Mouse (Mus musculus) left cerebral cortex, postnatal 25 days (tissue): ENCODE results near the gene Pogk. TPM values are rescaled to one million over a fixed set of nuclear protein-coding genes. Genes with fewer than 3 reads are reported as not detected.

Source experiments
- DNase-seq, 2 experiments: peaks; one replicate each; pipeline ENCODE4 v3.0.0; 2022; ENCODE audit warnings: low spot score in 2 of 2, mixed read lengths in 1 of 2
- intact Hi-C: fragments of 180-260 bp; cut with DNase I; formaldehyde crosslinking; loops from one replicate; pipeline ENCODE4 v1.15.1; 2025
- total RNA-seq, 2 experiments: library from RNA; stranded (reverse); gene quantifications; 2 replicates each; pipeline ENCODE4 v1.2.3; 2021

Pogk gene
- 10 to 100 TPM; 34.3 to 39.3 TPM for total RNA-seq

GRCm38 (mm10) chr1:166409701-166410220 is at the start of gene Pogk:
Pogk (minus strand) TSS chr1:166409863.
- peak; percentile 73 to 79 for DNase-seq
- intact Hi-C loops = no loop called here

- no peak for DNase-seq
- intact Hi-C loops = no loop called here
Observed at GRCm38 (mm10) chr1:166441992-166442391, 32.3 kb upstream of the Pogk start.

GRCm38 (mm10) chr1:166439426-166439825 is 29.8 kb upstream of the Pogk start:
- intact Hi-C loops = loop anchor here (10.0 kb wide), 1 partner anchor 565 kb away; the partner anchor contains the start of gene Fam78b
- DNase-seq = no peak

- intact Hi-C loops = loop anchor here (5.0 to 10.0 kb wide), 4 partner anchors 212 to 782 kb away; partner anchors contain the start of gene Fam78b
- peak; percentile 37 to 80 for DNase-seq
Observed at GRCm38 (mm10) chr1:166429809-166430431, 20.3 kb upstream of the Pogk start.

GRCm38 (mm10) chr1:166429053-166429452 is 19.4 kb upstream of the Pogk start:
- DNase-seq = peak; percentile 45 to 84
- intact Hi-C loops = loop anchor here (5.0 kb wide), 2 partner anchors 308 to 783 kb away; no protein-coding TSS in a partner anchor

- DNase-seq = no peak
- intact Hi-C loops = no loop called here
Observed at GRCm38 (mm10) chr1:166412266-166412665, 2.6 kb upstream of the Pogk start.

- intact Hi-C loops = no loop called here
- no peak for DNase-seq
Observed at GRCm38 (mm10) chr1:166411541-166411940, 1.9 kb upstream of the Pogk start.

GRCm38 (mm10) chr1:166409177-166409700 is 424 bp downstream of the Pogk start:
- peak in 1 of 2 experiments; percentile 21 for DNase-seq
- intact Hi-C loops = no loop called here

GRCm38 (mm10) chr1:166403846-166404245 is 5.8 kb downstream of the Pogk start:
- intact Hi-C loops = no loop called here
- DNase-seq = no peak

- intact Hi-C loops = no loop called here
- peak in 1 of 2 experiments; percentile 37 for DNase-seq
Observed at GRCm38 (mm10) chr1:166402003-166402402, 7.7 kb downstream of the Pogk start.

- no peak for DNase-seq
- intact Hi-C loops = no loop called here
Observed at GRCm38 (mm10) chr1:166401455-166401854, 8.2 kb downstream of the Pogk start.

- DNase-seq = no peak
- intact Hi-C loops = no loop called here
Observed at GRCm38 (mm10) chr1:166396381-166396780, 13.3 kb downstream of the Pogk start.

- intact Hi-C loops = no loop called here
- DNase-seq = peak in 1 of 2 experiments; percentile 44
Observed at GRCm38 (mm10) chr1:166395661-166396060, 14.0 kb downstream of the Pogk start.

- no peak for DNase-seq
- intact Hi-C loops = no loop called here
Observed at GRCm38 (mm10) chr1:166394770-166395169, 14.9 kb downstream of the Pogk start.

- intact Hi-C loops = no loop called here
- DNase-seq = no peak
Observed at GRCm38 (mm10) chr1:166391671-166392070, 18.0 kb downstream of the Pogk start.

GRCm38 (mm10) chr1:166389406-166390125 is 20.1 kb downstream of the Pogk start:
- DNase-seq = no peak

GRCm38 (mm10) chr1:166388511-166388910 is 21.2 kb downstream of the Pogk start:
- intact Hi-C loops = no loop called here
- DNase-seq = no peak

More at GRCm38 (mm10) chr1:166389406-166390125, 20.1 kb downstream of the Pogk start:
- intact Hi-C loops = no loop called here

- intact Hi-C loops = no loop called here
Observed at GRCm38 (mm10) chr1:166385431-166385830, 24.2 kb downstream of the Pogk start.

GRCm38 (mm10) chr1:166384614-166385013 is 25.0 kb downstream of the Pogk start:
- DNase-seq = no peak
- intact Hi-C loops = no loop called here

More at GRCm38 (mm10) chr1:166385431-166385830, 24.2 kb downstream of the Pogk start:
- DNase-seq = peak in 1 of 2 experiments; percentile 74

GRCm38 (mm10) chr1:166382626-166383025 is 27.0 kb downstream of the Pogk start:
- intact Hi-C loops = no loop called here

More at GRCm38 (mm10) chr1:166382626-166383025, 27.0 kb downstream of the Pogk start:
- no peak for DNase-seq
